Mouse (Mus musculus) CH12.LX (cell line): Measurements from ENCODE around the gene Chit1. TPM values are rescaled to one million over a fixed set of nuclear protein-coding genes. Genes with fewer than 3 reads are reported as not detected.

Experiments used
- DNase-seq: peaks from one replicate; pipeline ENCODE4 v3.0.0-alpha.2; 2013; ENCODE audit errors: extremely low read depth
- H3K27ac ChIP-seq: 2 replicates; pipeline ENCODE4 v1.5.1; 2012; ENCODE audit warnings: low read depth, mild to moderate bottlenecking, control low read depth, moderate library complexity; ENCODE audit not compliant: insufficient read depth
- H3K27me3 ChIP-seq: replicated peaks from 2 replicates; pipeline ENCODE3; 2012; ENCODE audit warnings: inconsistent platforms
- H3K36me3 ChIP-seq, 2 experiments: replicated peaks in 1 of 2; 2 replicates each; pipeline versions ENCODE3 to v1.6.1; 2012; ENCODE audit warnings: inconsistent platforms in 1 of 2, low read length in 1 of 2, mild to moderate bottlenecking in 1 of 2, mixed read lengths in 1 of 2, moderate library complexity in 1 of 2; ENCODE audit not compliant: control insufficient read depth in 1 of 2, insufficient read depth in 1 of 2
- H3K4me1 ChIP-seq, 2 experiments: 2 replicates each; pipeline ENCODE4 v1.6.1; 2012; ENCODE audit warnings: inconsistent platforms in 1 of 2, moderate library complexity in 1 of 2; ENCODE audit not compliant: insufficient read depth in 2 of 2, control insufficient read depth in 1 of 2
- H3K4me2 ChIP-seq: 2 replicates; pipeline ENCODE4 v1.6.1; 2012; ENCODE audit warnings: low read depth, mild to moderate bottlenecking, control low read depth; ENCODE audit not compliant: poor library complexity, insufficient read depth, severe bottlenecking
- H3K4me3 ChIP-seq, 3 experiments: fragments of 150-350 bp in 1 of 3; sonication (generic) in 1 of 3; replicated peaks in 1 of 3; 2 replicates each; pipeline versions ENCODE3 to v1.5.1; 2011 to 2012; ENCODE audit warnings: low read depth in 2 of 3, low read length in 2 of 3, mild to moderate bottlenecking in 2 of 3, moderate library complexity in 2 of 3, control low read depth in 1 of 3, improper control_type of control experiment in 1 of 3, inconsistent platforms in 1 of 3, mixed read lengths in 1 of 3; ENCODE audit not compliant: poor library complexity in 1 of 3
- H3K79me2 ChIP-seq: replicated peaks from 2 replicates; pipeline ENCODE4 v1.6.1; 2012; ENCODE audit warnings: mild to moderate bottlenecking, moderate library complexity; ENCODE audit not compliant: control insufficient read depth, poor library complexity, insufficient read depth, severe bottlenecking; ENCODE audit errors: extremely low read depth
- H3K9ac ChIP-seq: 2 replicates; pipeline ENCODE4 v1.6.1; 2012; ENCODE audit warnings: low read depth, mild to moderate bottlenecking, control low read depth, moderate library complexity; ENCODE audit not compliant: insufficient read depth
- H3K9me3 ChIP-seq: replicated peaks from 2 replicates; pipeline ENCODE3; 2012; ENCODE audit warnings: low read length, inconsistent platforms, mixed read lengths
- BHLHE40 ChIP-seq: IDR thresholded peaks from 2 replicates; pipeline ENCODE4 v1.6.1; 2011; ENCODE audit warnings: mild to moderate bottlenecking, low read depth, low read length, improper control_type of control experiment
- E2F4 ChIP-seq: IDR thresholded peaks from 2 replicates; pipeline ENCODE4 v1.6.1; 2011; ENCODE audit warnings: low read depth, low read length, improper control_type of control experiment; ENCODE audit not compliant: insufficient replicate concordance
- ELF1 ChIP-seq: IDR thresholded peaks from 2 replicates; pipeline ENCODE4 v1.6.1; 2014; ENCODE audit warnings: low read depth, mild to moderate bottlenecking, inconsistent platforms, low read length, improper control_type of control experiment
- EP300 ChIP-seq: IDR thresholded peaks from 2 replicates; pipeline ENCODE4 v1.6.1; 2011; ENCODE audit warnings: low read length, improper control_type of control experiment
- ETS1 ChIP-seq: conservative IDR thresholded peaks from 2 replicates; pipeline ENCODE4 v1.6.1; 2012; ENCODE audit warnings: low read depth, mild to moderate bottlenecking, inconsistent platforms, low read length, improper control_type of control experiment, moderate library complexity
- GABPA ChIP-seq: IDR thresholded peaks from 2 replicates; pipeline ENCODE4 v1.6.1; 2012; ENCODE audit warnings: low read depth, low read length, improper control_type of control experiment, inconsistent platforms; ENCODE audit not compliant: insufficient replicate concordance
- IRF4 ChIP-seq: IDR thresholded peaks from 2 replicates; pipeline ENCODE4 v1.6.1; 2014; ENCODE audit warnings: low read depth, mild to moderate bottlenecking, inconsistent platforms, low read length, improper control_type of control experiment
- JUND ChIP-seq: conservative IDR thresholded peaks from 2 replicates; pipeline ENCODE4 v1.6.1; 2011; ENCODE audit warnings: low read depth, low read length, improper control_type of control experiment
- MAFK ChIP-seq: IDR thresholded peaks from 2 replicates; pipeline ENCODE4 v1.6.1; 2011; ENCODE audit warnings: low read length, improper control_type of control experiment; ENCODE audit not compliant: insufficient replicate concordance
- MAX ChIP-seq: IDR thresholded peaks from 2 replicates; pipeline ENCODE4 v1.6.1; 2011; ENCODE audit warnings: low read length, improper control_type of control experiment
- MAZ ChIP-seq: IDR thresholded peaks from 2 replicates; pipeline ENCODE4 v1.6.1; 2012; ENCODE audit warnings: low read depth, mild to moderate bottlenecking, inconsistent platforms, low read length, improper control_type of control experiment, moderate library complexity
- MEF2A ChIP-seq: IDR thresholded peaks from 2 replicates; pipeline ENCODE4 v1.6.1; 2014; ENCODE audit warnings: low read depth, mild to moderate bottlenecking, inconsistent platforms, low read length, improper control_type of control experiment, borderline replicate concordance
- MXI1 ChIP-seq: IDR thresholded peaks from 2 replicates; pipeline ENCODE4 v1.6.1; 2011; ENCODE audit warnings: mild to moderate bottlenecking, low read depth, low read length, improper control_type of control experiment
- NRF1 ChIP-seq: IDR thresholded peaks from 2 replicates; pipeline ENCODE4 v1.6.1; 2014; ENCODE audit warnings: low read depth, mild to moderate bottlenecking, inconsistent platforms, low read length, improper control_type of control experiment, moderate library complexity
- SIN3A ChIP-seq: IDR thresholded peaks from 2 replicates; pipeline ENCODE4 v1.6.1; 2012; ENCODE audit warnings: low read length, improper control_type of control experiment, inconsistent platforms
- SMC3 ChIP-seq: IDR thresholded peaks from 2 replicates; pipeline ENCODE4 v1.6.1; 2011; ENCODE audit warnings: low read depth, low read length, improper control_type of control experiment
- USF1 ChIP-seq: IDR thresholded peaks from 2 replicates; pipeline ENCODE4 v1.6.1; 2014; ENCODE audit warnings: low read depth, mild to moderate bottlenecking, inconsistent platforms, low read length, improper control_type of control experiment
- ZC3H11A ChIP-seq: IDR thresholded peaks from 2 replicates; pipeline ENCODE4 v1.6.1; 2012; ENCODE audit warnings: low read depth, mild to moderate bottlenecking, inconsistent platforms, low read length, improper control_type of control experiment
- ZMIZ1 ChIP-seq: IDR thresholded peaks from 2 replicates; pipeline ENCODE4 v1.6.1; 2012; ENCODE audit warnings: low read depth, mild to moderate bottlenecking, inconsistent platforms, low read length, improper control_type of control experiment
- dilution Hi-C: fragments of 300-500 bp; cut with MboI; formaldehyde crosslinking; loops from 2 replicates; pipeline ENCODE4 v1.14.3; 2020; ENCODE audit warnings: low sequenced_read_pairs; ENCODE audit not compliant: extremely low pct_unique_long_range_greater_than_20kb, extremely low pct_ligation_motif_present
- in situ Hi-C: fragments of 300-500 bp; cut with MboI; formaldehyde crosslinking; loops from 3 replicates; pipeline ENCODE4 v1.14.3; 2019; ENCODE audit warnings: low sequenced_read_pairs, low pct_ligation_motif_present, low pct_unique_long_range_greater_than_20kb, mixed read lengths
- polyA plus RNA-seq: library from polyadenylated mRNA; unstranded; fragments of >175 nt; gene quantifications from 2 replicates; pipeline ENCODE4 v1.2.1, GENCODE M21; 2012; ENCODE audit warnings: low read depth; ENCODE audit not compliant: insufficient read length
- total RNA-seq, 2 experiments: library from RNA; depleted of rRNA; stranded (reverse); fragments of 300-350 nt in 1 of 2; fragments of >200 nt in 1 of 2; gene quantifications; 2 replicates each; pipeline ENCODE4 v1.2.3; 2012 to 2014

Chit1 gene
- total and polyA plus RNA-seq, 3 experiments, result 0.25 to 0.47 (median 0.36) TPM

GRCm38 (mm10) chr1:134200481-134200880, 89.4 kb downstream of the Chit1 start:
- dilution Hi-C loops, result no loop called here
- Histone ChIP-seq H3K27me3 (no peaks in the 10 kb centered on the region), H3K4me1 (peaks cover 15 to 80% of the 10 kb centered on the region in 2 experiments), H3K9ac (no peak overlapping the region), H3K79me2 (no peaks in the 10 kb centered on the region), H3K9me3 (no peaks in the 10 kb centered on the region), H3K36me3 (no peaks in the 10 kb centered on the region), H3K4me2 (no peak overlapping the region), H3K27ac (no peak overlapping the region), H3K4me3 (no peak overlapping the region)
- in situ Hi-C loops, result no loop called here
- TF ChIP-seq MAX (no peak), SMC3 (no peak), NRF1 (no peak), E2F4 (no peak), MXI1 (no peak), GABPA (no peak), SIN3A (no peak), EP300 (no peak), ELF1 (no peak), BHLHE40 (no peak), JUND (no peak), ETS1 (no peak), MAZ (no peak), ZMIZ1 (no peak), IRF4 (no peak), USF1 (no peak), MEF2A (no peak), ZC3H11A (no peak), MAFK (no peak)
- no peak for DNase-seq

Other genes starting within 250 kb of the Chit1 start
- gene Optc, start 203.2 kb upstream of the Chit1 start, total RNA-seq (2012; rRNA removed), result not detected in 2 replicates
- gene Optc, start 203.2 kb upstream of the Chit1 start, total RNA-seq (2014; rRNA removed), result not detected in 2 replicates
- gene Optc, start 203.2 kb upstream of the Chit1 start, polyA plus RNA-seq, result not detected in 2 replicates
- gene Prelp, start 189.8 kb upstream of the Chit1 start, total RNA-seq (2012; rRNA removed), result not detected in 2 replicates
- not detected in 2 replicates for gene Prelp, start 189.8 kb upstream of the Chit1 start, total RNA-seq (2014; rRNA removed)
- gene Prelp, start 189.8 kb upstream of the Chit1 start, polyA plus RNA-seq, result not detected in 2 replicates
- gene Fmod, start 74.0 kb upstream of the Chit1 start, total RNA-seq (2012; rRNA removed), result not detected in 2 replicates
- not detected in 2 replicates for gene Fmod, start 74.0 kb upstream of the Chit1 start, total RNA-seq (2014; rRNA removed)
- gene Fmod, start 74.0 kb upstream of the Chit1 start, polyA plus RNA-seq, result not detected in 2 replicates
- gene Btg2, start 32.1 kb upstream of the Chit1 start, total RNA-seq (2012; rRNA removed), result 11.6 and 14.4 TPM in 2 replicates
- gene Btg2, start 32.1 kb upstream of the Chit1 start, total RNA-seq (2014; rRNA removed), result 14.8 and 19.7 TPM in 2 replicates
- gene Btg2, start 32.1 kb upstream of the Chit1 start, polyA plus RNA-seq, result 6.9 and 7.2 TPM in 2 replicates
- gene Chil1, start 70.9 kb downstream of the Chit1 start, total RNA-seq (2012; rRNA removed), result 1.5 and 1.7 TPM in 2 replicates
- gene Chil1, start 70.9 kb downstream of the Chit1 start, total RNA-seq (2014; rRNA removed), result 6.1 and 6.3 TPM in 2 replicates
- 6.7 and 10.2 TPM in 2 replicates for gene Chil1, start 70.9 kb downstream of the Chit1 start, polyA plus RNA-seq
- gene Mybph, start 82.2 kb downstream of the Chit1 start, total RNA-seq (2012; rRNA removed), result 0.25 TPM in 2 replicates
- 0.51 and 0.62 TPM in 2 replicates for gene Mybph, start 82.2 kb downstream of the Chit1 start, total RNA-seq (2014; rRNA removed)
- gene Mybph, start 82.2 kb downstream of the Chit1 start, polyA plus RNA-seq, result 2.4 and 3.0 TPM in 2 replicates
- gene Adora1, start 124.2 kb downstream of the Chit1 start, total RNA-seq (2012; rRNA removed), result not detected in 2 replicates
- not detected in 2 replicates for gene Adora1, start 124.2 kb downstream of the Chit1 start, total RNA-seq (2014; rRNA removed)
- 0.10 and 0.20 TPM in 2 replicates for gene Adora1, start 124.2 kb downstream of the Chit1 start, polyA plus RNA-seq
- gene Myog, start 178.7 kb downstream of the Chit1 start, total RNA-seq (2012; rRNA removed), result not detected in 2 replicates
- gene Myog, start 178.7 kb downstream of the Chit1 start, total RNA-seq (2014; rRNA removed), result not detected in 2 replicates
- not detected in 2 replicates for gene Myog, start 178.7 kb downstream of the Chit1 start, polyA plus RNA-seq
- 0.21 and 0.30 TPM in 2 replicates for gene Ppfia4, start 221.7 kb downstream of the Chit1 start, total RNA-seq (2012; rRNA removed)
- 1.2 and 1.8 TPM in 2 replicates for gene Ppfia4, start 221.7 kb downstream of the Chit1 start, total RNA-seq (2014; rRNA removed)
- gene Ppfia4, start 221.7 kb downstream of the Chit1 start, polyA plus RNA-seq, result 5.1 and 5.4 TPM in 2 replicates